Mouse (Mus musculus) lung, postnatal 14 days (tissue): ENCODE data around the gene Nt5c3.
A peak's percentile ranks its signal among the peaks of the same experiment; 100 is the strongest.
"Not testable (repeated sequence)": the region's sequence is repeated elsewhere in the genome, so short reads cannot be mapped to it uniquely, and the experiment has no call there.

Source experiments
- DNase-seq: peaks from one replicate; pipeline ENCODE4 v3.0.0; 2021

The Nt5c3 gene

GRCm38 (mm10) chr6:56903831-56904230, 19.9 kb downstream of the Nt5c3 start:
- DNase-seq, result no peak

- no peak for DNase-seq
Measured at GRCm38 (mm10) chr6:56902606-56903520, 20.9 kb downstream of the Nt5c3 start.

GRCm38 (mm10) chr6:56901824-56902386, 21.8 kb downstream of the Nt5c3 start:
- DNase-seq, result peak; percentile 71

GRCm38 (mm10) chr6:56901336-56901735, 22.4 kb downstream of the Nt5c3 start:
- no peak for DNase-seq

GRCm38 (mm10) chr6:56899601-56900000, 24.1 kb downstream of the Nt5c3 start:
- no peak for DNase-seq

GRCm38 (mm10) chr6:56890762-56891161, 33.0 kb downstream of the Nt5c3 start:
- DNase-seq, result no peak

GRCm38 (mm10) chr6:56888561-56888960, 35.2 kb downstream of the Nt5c3 start:
- no peak for DNase-seq

GRCm38 (mm10) chr6:56879352-56879955, 44.3 kb downstream of the Nt5c3 start:
- DNase-seq, result no peak

- DNase-seq, result no peak
Measured at GRCm38 (mm10) chr6:56877985-56878384, 45.7 kb downstream of the Nt5c3 start.

GRCm38 (mm10) chr6:56876870-56877269, 46.9 kb downstream of the Nt5c3 start:
- no peak for DNase-seq

GRCm38 (mm10) chr6:56870027-56870426, 53.7 kb downstream of the Nt5c3 start:
- DNase-seq, result no peak

GRCm38 (mm10) chr6:56868565-56868964, 55.2 kb downstream of the Nt5c3 start:
- no peak for DNase-seq

GRCm38 (mm10) chr6:56866899-56867298, 56.8 kb downstream of the Nt5c3 start:
- DNase-seq, result not testable (repeated sequence)

GRCm38 (mm10) chr6:56860205-56860848, 63.4 kb downstream of the Nt5c3 start:
- no peak for DNase-seq

- no peak for DNase-seq
Measured at GRCm38 (mm10) chr6:56856748-56857147, 67.0 kb downstream of the Nt5c3 start.

GRCm38 (mm10) chr6:56854803-56855202, 68.9 kb downstream of the Nt5c3 start:
- no peak for DNase-seq

GRCm38 (mm10) chr6:56850315-56850714, 73.4 kb downstream of the Nt5c3 start:
- DNase-seq, result no peak

GRCm38 (mm10) chr6:56848974-56849373, 74.8 kb downstream of the Nt5c3 start:
- no peak for DNase-seq

GRCm38 (mm10) chr6:56844365-56844764, 79.4 kb downstream of the Nt5c3 start:
- no peak for DNase-seq

GRCm38 (mm10) chr6:56843229-56843628, 80.5 kb downstream of the Nt5c3 start:
- no peak for DNase-seq

- no peak for DNase-seq
Measured at GRCm38 (mm10) chr6:56837621-56838020, 86.1 kb downstream of the Nt5c3 start.

- no peak for DNase-seq
Measured at GRCm38 (mm10) chr6:56837166-56837565, 86.6 kb downstream of the Nt5c3 start.

GRCm38 (mm10) chr6:56835532-56835931, 88.2 kb downstream of the Nt5c3 start:
- DNase-seq, result no peak
